Mouse (Mus musculus) urinary bladder, adult 18-20 months (tissue): ENCODE data around the gene Rpl5.
A peak's percentile ranks its signal among the peaks of the same experiment; 100 is the strongest.
"Not testable (repeated sequence)": the region's sequence is repeated elsewhere in the genome, so short reads cannot be mapped to it uniquely, and the experiment has no call there.

Source experiments
- DNase-seq, 2 experiments: peaks; one replicate each; pipeline ENCODE4 v3.0.0; 2022; ENCODE audit warnings: low spot score in 2 of 2, mixed read lengths in 2 of 2

The Rpl5 gene

GRCm38 (mm10) chr5:107900206-107901013, at the start of gene Rpl5:
TSS of gene Rpl5 (plus strand) at chr5:107900502.
- DNase-seq = peak; percentile 89 to 93

- DNase-seq = no peak
Observed at GRCm38 (mm10) chr5:107853807-107854206, 46.5 kb upstream of the Rpl5 start.

- no peak for DNase-seq
Observed at GRCm38 (mm10) chr5:107854556-107854955, 45.7 kb upstream of the Rpl5 start.

GRCm38 (mm10) chr5:107855546-107855945, 44.8 kb upstream of the Rpl5 start:
- DNase-seq = no peak

GRCm38 (mm10) chr5:107858963-107859362, 41.3 kb upstream of the Rpl5 start:
- no peak for DNase-seq

GRCm38 (mm10) chr5:107863971-107864370, 36.3 kb upstream of the Rpl5 start:
- no peak for DNase-seq

- no peak for DNase-seq
Observed at GRCm38 (mm10) chr5:107866127-107867126, 33.9 kb upstream of the Rpl5 start.

GRCm38 (mm10) chr5:107867970-107868904, 32.1 kb upstream of the Rpl5 start:
- DNase-seq = peak; percentile 49 to 65

GRCm38 (mm10) chr5:107868905-107869424, 31.3 kb upstream of the Rpl5 start:
- peak; percentile 86 to 90 for DNase-seq

- DNase-seq = no peak
Observed at GRCm38 (mm10) chr5:107869701-107870100, 30.6 kb upstream of the Rpl5 start.

- no peak for DNase-seq
Observed at GRCm38 (mm10) chr5:107873330-107873729, 27.0 kb upstream of the Rpl5 start.

GRCm38 (mm10) chr5:107873886-107874302, 26.4 kb upstream of the Rpl5 start:
- DNase-seq = no peak

GRCm38 (mm10) chr5:107874561-107875260, 25.6 kb upstream of the Rpl5 start, which contains the start of gene Evi5:
TSS of gene Evi5 (minus strand) at chr5:107875107.
- no peak for DNase-seq

GRCm38 (mm10) chr5:107875261-107875611, 25.1 kb upstream of the Rpl5 start:
- no peak for DNase-seq

GRCm38 (mm10) chr5:107877053-107877452, 23.2 kb upstream of the Rpl5 start:
- no peak for DNase-seq

GRCm38 (mm10) chr5:107880710-107881109, 19.6 kb upstream of the Rpl5 start:
- no peak for DNase-seq

GRCm38 (mm10) chr5:107889994-107890888, 10.1 kb upstream of the Rpl5 start:
- no peak for DNase-seq

- DNase-seq = not testable (repeated sequence)
Observed at GRCm38 (mm10) chr5:107891515-107891914, 8.8 kb upstream of the Rpl5 start.

- no peak for DNase-seq
Observed at GRCm38 (mm10) chr5:107894676-107895075, 5.6 kb upstream of the Rpl5 start.
